Mouse (Mus musculus): ENCODE data around the gene Olfr1396.
"Not testable (repeated sequence)": the region's sequence is repeated elsewhere in the genome, so short reads cannot be mapped to it uniquely, and the experiment has no call there.

The Olfr1396 gene

DNA sequence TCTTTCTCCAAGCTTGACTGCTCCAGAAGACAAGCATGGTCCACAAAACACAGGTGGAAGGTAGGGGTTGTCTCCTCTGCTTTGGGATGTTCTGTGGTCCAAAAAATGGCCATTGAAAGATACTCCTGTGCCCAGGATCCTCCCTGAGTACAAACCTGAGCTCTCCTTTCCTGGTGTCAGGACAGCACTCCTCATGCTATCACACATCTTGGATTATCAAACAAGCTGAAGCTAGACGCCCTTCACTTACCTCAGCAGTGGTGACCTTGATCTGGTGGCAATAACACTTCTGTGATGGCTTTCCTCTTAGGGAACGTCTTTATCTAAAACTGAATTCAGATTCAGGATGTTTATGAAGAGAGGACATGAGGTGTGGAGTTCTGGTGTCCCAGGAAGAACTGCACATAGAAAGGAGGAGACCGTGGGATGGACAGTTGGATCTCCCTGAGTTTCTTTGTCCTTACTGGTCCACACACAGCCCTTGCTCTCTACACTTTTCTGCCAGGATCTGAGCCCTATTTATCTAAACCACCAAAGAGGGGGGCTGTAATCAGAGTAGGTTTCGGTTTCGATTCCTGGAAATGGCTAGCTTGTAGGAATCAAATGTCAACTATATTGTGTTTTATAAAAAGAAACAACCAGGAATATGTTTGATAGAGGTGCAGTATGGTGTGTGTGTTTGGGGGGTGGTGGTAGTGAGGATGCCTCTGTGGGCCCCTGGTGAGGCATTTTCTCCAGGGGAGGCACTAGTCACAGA lies 50.8 kb downstream of the Olfr1396 start, which contains the start of gene Tgtp2:
TSS of gene Tgtp2 (minus strand) at position 494 of the 757 bp plus-strand sequence.
- in situ Hi-C loops (cut with MboI; ENCODE audit: low sequenced_read_pairs): not testable (repeated sequence)

DNA sequence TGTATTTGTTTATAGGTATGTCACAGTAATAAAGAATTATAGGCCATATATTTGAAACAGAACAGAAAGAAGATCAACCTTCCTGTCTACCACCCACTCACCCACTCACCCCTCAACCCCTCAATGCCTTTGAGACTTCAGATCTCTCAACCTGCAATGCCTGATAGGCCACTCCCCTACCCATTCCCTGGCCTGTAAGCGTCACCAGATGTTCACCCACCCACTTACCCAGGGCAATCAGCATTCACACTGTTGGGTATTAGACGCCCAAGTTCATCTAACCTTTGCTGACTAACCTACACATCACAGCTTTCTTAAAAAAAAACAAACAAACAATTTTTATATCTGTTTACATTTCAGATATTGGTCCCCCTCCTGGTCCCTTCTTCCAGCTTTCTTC lies 52.8 kb downstream of the Olfr1396 start:
- in situ Hi-C loops (cut with MboI; ENCODE audit: low sequenced_read_pairs): not testable (repeated sequence)

DNA sequence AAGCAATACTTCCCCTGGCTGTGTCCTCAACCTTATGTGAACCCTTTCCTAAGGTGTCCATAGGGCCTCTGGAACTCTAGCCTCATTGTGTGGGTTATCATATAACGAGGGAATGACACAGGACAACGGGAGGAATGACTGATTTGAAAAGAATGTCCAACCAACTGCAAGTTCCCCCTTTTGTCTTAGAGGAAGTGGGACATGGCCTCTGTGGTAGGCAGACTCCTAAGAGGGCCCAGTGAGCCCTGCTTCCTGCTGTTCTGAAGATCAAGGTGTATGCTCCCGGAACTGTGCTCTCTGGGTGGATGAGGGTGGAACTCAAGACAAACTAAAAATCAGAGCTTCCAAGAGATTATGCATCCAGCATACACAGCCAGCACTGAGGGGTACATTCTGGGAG lies 54.6 kb downstream of the Olfr1396 start:
- in situ Hi-C loops (cut with MboI; ENCODE audit: low sequenced_read_pairs): not testable (repeated sequence)

All from CH12F3 (cell line).